Mouse (Mus musculus) hindbrain, embryonic 10.5 days (tissue): ENCODE data around the gene E4f1. TPM values are rescaled to one million over a fixed set of nuclear protein-coding genes. Genes with fewer than 3 reads are reported as not detected.
A peak's percentile ranks its signal among the peaks of the same experiment; 100 is the strongest.

Experiments
- DNase-seq: peaks from one replicate; pipeline ENCODE4 v3.0.0-alpha.2; 2017; ENCODE audit warnings: low spot score
- H3K27ac ChIP-seq: fragments of 300-500 bp; sonication (generic); 2 replicates; pipeline ENCODE4 v1.5.1; 2016; ENCODE audit warnings: mild to moderate bottlenecking, moderate library complexity
- H3K27me3 ChIP-seq: fragments of 300-500 bp; sonication (generic); 2 replicates; pipeline ENCODE4 v1.6.1; 2016; ENCODE audit warnings: mild to moderate bottlenecking; ENCODE audit not compliant: poor library complexity, insufficient read depth, severe bottlenecking
- H3K36me3 ChIP-seq: fragments of 300-500 bp; sonication (generic); 2 replicates; pipeline ENCODE4 v1.6.1; 2016; ENCODE audit warnings: mild to moderate bottlenecking, moderate library complexity
- H3K4me1 ChIP-seq: fragments of 300-500 bp; sonication (generic); replicated peaks from 2 replicates; pipeline ENCODE4 v1.6.1; 2016; ENCODE audit warnings: mild to moderate bottlenecking
- H3K4me3 ChIP-seq: fragments of 300-500 bp; sonication (generic); 2 replicates; pipeline ENCODE4 v1.5.1; 2016; ENCODE audit warnings: mild to moderate bottlenecking, moderate library complexity
- H3K9me3 ChIP-seq: fragments of 300-500 bp; sonication (generic); 2 replicates; pipeline ENCODE4 v1.6.1; 2016; ENCODE audit warnings: mild to moderate bottlenecking, moderate library complexity
- WGBS: fragments of 180-500 bp; shearing (Covaris S2); methylation state at CpG from one replicate; pipeline ENCODE4 v1.1.7; 2016; 5-methylcytosine and 5-hydroxymethylcytosine counted together
- polyA plus RNA-seq: library from polyadenylated mRNA; unstranded; fragments of >200 nt; fragmentation: Nextera tagmentation; extraction: Ambion mirVana; gene quantifications from 2 replicates; pipeline ENCODE4 v1.2.1, GENCODE M21; 2016

E4f1 gene
- polyA plus RNA-seq, 1 experiment from 2014 or later, result 40.1 TPM

GRCm38 (mm10) chr17:24477985-24478600 is 8.0 kb upstream of the E4f1 start:
- WGBS, result 53% methylated on average over 11 of the region's 11 CpGs
- DNase-seq, result no peak
- H3K27ac ChIP-seq, result peak overlapping the region; percentile 99
- H3K36me3 ChIP-seq, result peaks cover 46% of the 10 kb centered on the region
- H3K4me1 ChIP-seq, result peaks cover 33% of the 10 kb centered on the region
- peak overlapping the region; percentile 82 for H3K4me3 ChIP-seq
- no peaks in the 10 kb centered on the region for H3K27me3 ChIP-seq
- no peaks in the 10 kb centered on the region for H3K9me3 ChIP-seq

- no peak for DNase-seq
- H3K9me3 ChIP-seq, result no peaks in the 10 kb centered on the region
- peak overlapping the region; percentile 82; the same call in 1 of the 2 replicates for H3K4me3 ChIP-seq
- peaks cover 41% of the 10 kb centered on the region for H3K4me1 ChIP-seq
- no peaks in the 10 kb centered on the region for H3K27me3 ChIP-seq
- 93% methylated on average over 20 of the region's 20 CpGs for WGBS
- no peak overlapping the region for H3K27ac ChIP-seq
- peaks cover 54% of the 10 kb centered on the region for H3K36me3 ChIP-seq
These were observed 7.2 kb upstream of the E4f1 start for GRCm38 (mm10) chr17:24477053-24477984.

- H3K27me3 ChIP-seq, result no peaks in the 10 kb centered on the region
- peaks cover 52% of the 10 kb centered on the region for H3K4me1 ChIP-seq
- H3K9me3 ChIP-seq, result no peaks in the 10 kb centered on the region
- H3K4me3 ChIP-seq, result no peak overlapping the region
- no peak for DNase-seq
- WGBS, result 92% methylated on average over 10 of the region's 10 CpGs
- H3K27ac ChIP-seq, result no peak overlapping the region
- H3K36me3 ChIP-seq, result peaks cover 59% of the 10 kb centered on the region
These were observed 6.1 kb upstream of the E4f1 start for GRCm38 (mm10) chr17:24476022-24476776.

- Histone ChIP-seq H3K9me3 (no peaks in the 10 kb centered on the region), H3K4me1 (peaks cover 59% of the 10 kb centered on the region), H3K4me3 (no peak overlapping the region), H3K27ac (no peak overlapping the region), H3K27me3 (no peaks in the 10 kb centered on the region), H3K36me3 (peaks cover 59% of the 10 kb centered on the region)
- no peak for DNase-seq
- WGBS, result 92% methylated on average over 6 of the region's 6 CpGs
These were observed 5.5 kb upstream of the E4f1 start for GRCm38 (mm10) chr17:24475586-24475985.

- no peak overlapping the region for H3K4me3 ChIP-seq
- peak overlapping the region; percentile 66; the same call in 1 of the 2 replicates for H3K27ac ChIP-seq
- peaks cover 50% of the 10 kb centered on the region for H3K4me1 ChIP-seq
- H3K27me3 ChIP-seq, result no peaks in the 10 kb centered on the region
- WGBS, result 66% methylated on average over 5 of the region's 5 CpGs
- peaks cover 59% of the 10 kb centered on the region for H3K36me3 ChIP-seq
- DNase-seq, result no peak
- H3K9me3 ChIP-seq, result no peaks in the 10 kb centered on the region
These were observed 4.4 kb upstream of the E4f1 start for GRCm38 (mm10) chr17:24474557-24474956.

- Histone ChIP-seq H3K36me3 (peaks cover 59% of the 10 kb centered on the region), H3K4me1 (peaks cover 50% of the 10 kb centered on the region), H3K9me3 (no peaks in the 10 kb centered on the region), H3K27me3 (no peaks in the 10 kb centered on the region), H3K27ac (peak within 1 kb of the TSS; percentile 66), H3K4me3 (peak within 1 kb of the TSS; percentile 96)
- peak; percentile 17 for DNase-seq
- WGBS, result 78% methylated on average over 6 of the region's 6 CpGs
These were observed 3.6 kb upstream of the E4f1 start, which contains the start of gene Bricd5 for GRCm38 (mm10) chr17:24473612-24474275. Bricd5 (plus strand) TSS chr17:24473884.

- Histone ChIP-seq H3K27ac (no peak overlapping the region), H3K36me3 (peaks cover 56% of the 10 kb centered on the region), H3K9me3 (no peaks in the 10 kb centered on the region), H3K4me1 (peaks cover 40% of the 10 kb centered on the region), H3K4me3 (peak overlapping the region; percentile 96), H3K27me3 (no peaks in the 10 kb centered on the region)
- no peak for DNase-seq
- 95% methylated on average over 4 of the region's 4 CpGs for WGBS
These were observed 2.4 kb upstream of the E4f1 start for GRCm38 (mm10) chr17:24472512-24472911.

- Histone ChIP-seq H3K4me1 (peaks cover 35% of the 10 kb centered on the region), H3K4me3 (peak overlapping the region; percentile 96), H3K9me3 (no peaks in the 10 kb centered on the region), H3K27me3 (no peaks in the 10 kb centered on the region), H3K36me3 (peaks cover 40% of the 10 kb centered on the region), H3K27ac (peak overlapping the region; percentile 96)
- no peak for DNase-seq
- 1% methylated on average over 68 of the region's 68 CpGs for WGBS
These were observed 801 bp upstream of the E4f1 start for GRCm38 (mm10) chr17:24470701-24471527.

GRCm38 (mm10) chr17:24469336-24469909 is 690 bp downstream of the E4f1 start:
- Histone ChIP-seq H3K27me3 (no peaks in the 10 kb centered on the region), H3K27ac (peak overlapping the region; percentile 96), H3K4me3 (peak overlapping the region; percentile 96), H3K36me3 (peaks cover 25% of the 10 kb centered on the region), H3K9me3 (no peaks in the 10 kb centered on the region), H3K4me1 (peaks cover 35% of the 10 kb centered on the region)
- DNase-seq, result no peak
- 19% methylated on average over 7 of the region's 7 CpGs for WGBS

- H3K4me3 ChIP-seq, result no peak overlapping the region
- H3K9me3 ChIP-seq, result no peaks in the 10 kb centered on the region
- 93% methylated on average over 5 of the region's 5 CpGs for WGBS
- no peak for DNase-seq
- H3K36me3 ChIP-seq, result peaks cover 19% of the 10 kb centered on the region
- peaks cover 32% of the 10 kb centered on the region for H3K4me1 ChIP-seq
- no peaks in the 10 kb centered on the region for H3K27me3 ChIP-seq
- no peak overlapping the region for H3K27ac ChIP-seq
These were observed 1.4 kb downstream of the E4f1 start for GRCm38 (mm10) chr17:24468636-24469246.
